Comparison of ENCODE assay signal across 23 mouse cellular contexts in genomic region chr5:76194377-76194945, GRCm38 (mm10). TPM values are rescaled to one million over a fixed set of nuclear protein-coding genes. Genes with fewer than 3 reads are reported as not detected.
DNase-seq lines count a peak whose midpoint lies in the region; ATAC-seq and TF ChIP-seq lines count a peak whose summit lies in the region.
"Had no signal": no experiment of that assay in that cellular context is flagged by ENCODE, and none has a peak within 500 bp of the region (broad histone marks: within the 10 kb centered on the region; RNA-seq: fewer than 3 reads in every experiment).

No protein-coding gene starts in this region.

- DNase-seq in ES-CJ7 (ENCODE audit: low read depth, low spot score) (peak; percentile 27), Patski (ENCODE audit: low read depth, low spot score) (no peak)
- DNase-seq in lung, postnatal 36 days, result peak; percentile 83
- DNase-seq in hindbrain, embryonic 14.5 days (ENCODE audit: low spot score), result no peak
- DNase-seq in urinary bladder, postnatal 25 days (ENCODE audit: low spot score), result no peak
- DNase-seq: adrenal gland, postnatal 36 days; cerebellum, adult 18-20 months; cerebellum, postnatal 25 days; embryo, embryonic 11 days; heart, adult 2 months; kidney, adult 2 months; kidney, postnatal 14 days; layer of hippocampus, postnatal 36 days; left cerebral cortex, postnatal 4 days; liver; midbrain, embryonic 14.5 days; thymus, postnatal 4 days had no signal

- H3K9me3 ChIP-seq in heart, embryonic 14.5 days (ENCODE audit: control insufficient read depth, low read length), result no peaks in the 10 kb centered on the region
- H3K9me3 ChIP-seq in heart, embryonic 12.5 days (replicated peaks), result no peaks in the 10 kb centered on the region
- no peaks in the 10 kb centered on the region for H3K9me3 ChIP-seq in hindbrain, embryonic 14.5 days (ENCODE audit: control insufficient read depth, low read length)
- H3K9me3 ChIP-seq: embryonic facial prominence, embryonic 15.5 days had no signal

- no peak for TF ChIP-seq CTCF in Patski (IDR thresholded peaks at IDR 0.05)

- H3K36me3 ChIP-seq in heart, embryonic 14.5 days (ENCODE audit: control insufficient read depth, insufficient read depth, low read length), result peaks cover 39% of the 10 kb centered on the region
- H3K36me3 ChIP-seq in heart, embryonic 12.5 days, result peaks cover 33% of the 10 kb centered on the region
- 0 out of 2 replicates have a peak, but pooled peaks cover 9% of the 10 kb centered on the region for H3K36me3 ChIP-seq in hindbrain, embryonic 14.5 days (replicated peaks; ENCODE audit: control insufficient read depth, insufficient read depth)

- in situ Hi-C loops in Patski (cut with MboI; ENCODE audit: low pct_unique_long_range_greater_than_20kb), result no loop called here

- no peak overlapping the region; a peak in 2 of 4 replicates for H3K27ac ChIP-seq in heart, embryonic 14.5 days (replicated peaks in 1 of 2; ENCODE audit: control insufficient read depth in 1 of 2, insufficient read depth in 1 of 2, low read depth in 2 of 2, low read length in 2 of 2)
- H3K27ac ChIP-seq in heart, embryonic 12.5 days (ENCODE audit: poor library complexity, severe bottlenecking), result no peak overlapping the region
- no peak overlapping the region for H3K27ac ChIP-seq in hindbrain, embryonic 14.5 days
- H3K27ac ChIP-seq: embryonic facial prominence, embryonic 15.5 days; heart, adult 2 months; layer of hippocampus, adult 2 months had no signal

- POLR2A ChIA-PET in Patski (lab: Charles Lee), result interaction anchor here (0.6 to 1.0 kb wide), 2 partner anchors 31 to 683 kb away, joined by 3 to 4 read pairs; no protein-coding TSS in a partner anchor

- WGBS in heart, embryonic 14.5 days, result 43% methylated on average over 6 of the region's 6 CpGs
- WGBS in heart, embryonic 12.5 days, result 54% methylated on average over 6 of the region's 6 CpGs
- WGBS in hindbrain, embryonic 14.5 days, result 92% methylated on average over 6 of the region's 6 CpGs

- ATAC-seq in heart, embryonic 14.5 days (ENCODE audit: insufficient number of reproducible peaks, insufficient read depth, low FRiP score, low read depth), result no peak
- no peak for ATAC-seq in heart, embryonic 12.5 days (ENCODE audit: insufficient number of reproducible peaks, low FRiP score)
- ATAC-seq in Patski, result peak; percentile 55
- ATAC-seq in hindbrain, embryonic 14.5 days (ENCODE audit: low FRiP score), result no peak
- ATAC-seq: inflammation-experienced regulatory T-cells, adult 6 months had no signal

- no peak overlapping the region for H3K4me3 ChIP-seq in heart, embryonic 14.5 days (ENCODE audit: control insufficient read depth in 1 of 2, insufficient read depth in 1 of 2, low read depth in 1 of 2, low read length in 2 of 2)
- no peak overlapping the region for H3K4me3 ChIP-seq in heart, embryonic 12.5 days
- H3K4me3 ChIP-seq in hindbrain, embryonic 14.5 days (replicated peaks; ENCODE audit: low read length), result no peak overlapping the region
- H3K4me3 ChIP-seq: embryonic facial prominence, embryonic 15.5 days; heart, adult 2 months; layer of hippocampus, adult 2 months; myocyte had no signal

- H3K27me3 ChIP-seq in heart, embryonic 14.5 days (ENCODE audit: control insufficient read depth, insufficient read depth, low read length), result no peaks in the 10 kb centered on the region
- no peaks in the 10 kb centered on the region for H3K27me3 ChIP-seq in heart, embryonic 12.5 days (replicated peaks)
- H3K27me3 ChIP-seq in Patski, result no peaks in the 10 kb centered on the region
- H3K27me3 ChIP-seq in hindbrain, embryonic 14.5 days (ENCODE audit: control insufficient read depth, insufficient read depth, low read length), result no peaks in the 10 kb centered on the region
- H3K27me3 ChIP-seq: embryonic facial prominence, embryonic 15.5 days had no signal

- H3K9ac ChIP-seq in heart, embryonic 14.5 days (ENCODE audit: low read length), result no peak overlapping the region
- no peak overlapping the region for H3K9ac ChIP-seq in heart, embryonic 12.5 days
- no peak overlapping the region for H3K9ac ChIP-seq in hindbrain, embryonic 14.5 days
- H3K9ac ChIP-seq: embryonic facial prominence, embryonic 15.5 days had no signal

- peaks cover 11 to 43% of the 10 kb centered on the region in 2 experiments for H3K4me1 ChIP-seq in heart, embryonic 14.5 days (ENCODE audit: control insufficient read depth in 2 of 2, insufficient read depth in 2 of 2, low read length in 2 of 2)
- peaks cover 53% of the 10 kb centered on the region for H3K4me1 ChIP-seq in heart, embryonic 12.5 days (replicated peaks)
- no peaks in the 10 kb centered on the region; the same call in 1 of the 2 replicates for H3K4me1 ChIP-seq in hindbrain, embryonic 14.5 days (replicated peaks; ENCODE audit: control insufficient read depth, insufficient read depth, low read length)

- peak overlapping the region; percentile 39; the same call in 1 of the 2 replicates for H3K4me2 ChIP-seq in heart, embryonic 14.5 days (ENCODE audit: low read length)
- no peak overlapping the region for H3K4me2 ChIP-seq in heart, embryonic 12.5 days
- no peak overlapping the region for H3K4me2 ChIP-seq in hindbrain, embryonic 14.5 days (replicated peaks)
- H3K4me2 ChIP-seq: embryonic facial prominence, embryonic 15.5 days had no signal

- CTCF ChIA-PET in Patski (lab: Charles Lee), result interaction anchor here (1.4 kb wide), 1 partner anchor 16 kb away, joined by 3 read pairs; no protein-coding TSS in a partner anchor

RNA-seq across cellular contexts. Expression of gene Tmem165, which starts 10.8 kb away (rescaled TPM):
- 87.4 and 101 TPM in 2 replicates for polyA plus RNA-seq in heart, embryonic 14.5 days (2014; fragmentation: Nextera tagmentation; extraction: Ambion mirVana)
- 109 and 112 TPM in 2 replicates for polyA plus RNA-seq in heart, embryonic 12.5 days (2016; fragmentation: Nextera tagmentation; extraction: Ambion mirVana)
- 129 TPM for polyA plus RNA-seq in Patski (2021)
- 64.0 and 65.3 TPM in 2 replicates for polyA plus RNA-seq in hindbrain, embryonic 14.5 days (2014; fragmentation: Nextera tagmentation; extraction: Ambion mirVana)

RNA-seq across cellular contexts. Expression of gene Srd5a3, which starts 54.4 kb away (rescaled TPM):
- polyA plus RNA-seq in heart, embryonic 14.5 days (2014; fragmentation: Nextera tagmentation; extraction: Ambion mirVana), result 22.6 and 26.9 TPM in 2 replicates
- 27.2 and 29.1 TPM in 2 replicates for polyA plus RNA-seq in heart, embryonic 12.5 days (2016; fragmentation: Nextera tagmentation; extraction: Ambion mirVana)
- polyA plus RNA-seq in Patski (2021), result 32.1 TPM
- polyA plus RNA-seq in hindbrain, embryonic 14.5 days (2014; fragmentation: Nextera tagmentation; extraction: Ambion mirVana), result 16.0 and 16.3 TPM in 2 replicates

Comparison
In these comparisons a context has a peak if more than half of its experiments do, and no peak if none do; other contexts are left out.
1. DNase-seq: peak in ES-CJ7 (single experiment) and lung, postnatal 36 days (single experiment); none in Patski (single experiment), hindbrain, embryonic 14.5 days (single experiment) and urinary bladder, postnatal 25 days (single experiment).